Mouse (Mus musculus) E14TG2a.4 (cell line): ENCODE data around the gene Cmtm1.

Experiments used
- CTCF ChIP-seq: conservative IDR thresholded peaks from 2 replicates; pipeline ENCODE4 v1.5.1; 2014; ENCODE audit warnings: low read length
- NANOG ChIP-seq: IDR thresholded peaks from 2 replicates; pipeline ENCODE4 v1.6.1; 2014; ENCODE audit warnings: borderline replicate concordance, low read length, mixed read lengths
- POU5F1 ChIP-seq: IDR thresholded peaks from 2 replicates; pipeline ENCODE4 v1.6.1; 2014; ENCODE audit warnings: low read length, borderline replicate concordance

DNA sequence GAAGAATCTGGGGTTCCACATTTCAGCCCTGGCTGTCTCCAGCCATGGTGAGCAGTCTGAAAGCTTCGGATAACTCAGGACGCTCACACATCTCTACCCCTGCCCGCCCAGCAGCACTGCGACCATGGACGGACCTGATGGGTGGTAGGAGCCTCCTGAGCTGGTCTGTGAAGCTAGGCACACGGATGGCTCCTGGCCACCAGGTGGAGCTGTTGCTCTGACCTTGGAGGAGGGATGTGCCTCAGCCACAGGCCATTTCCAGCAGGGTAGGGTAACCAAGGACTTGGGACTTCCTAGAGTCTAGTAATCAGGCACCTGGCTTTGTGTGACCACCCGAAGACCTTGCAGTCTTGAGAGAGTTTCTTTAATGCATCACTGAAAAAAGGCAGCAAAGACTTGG lies 34.0 kb upstream of the Cmtm1 start:
- TF ChIP-seq CTCF (peak; percentile 75), NANOG (no peak), POU5F1 (no peak)
